Mouse (Mus musculus) MEL (cell line): Measurements from ENCODE around the gene Natd1.

Experiments
- CTCF ChIP-seq, 3 experiments: IDR thresholded peaks in 2 of 3; conservative IDR thresholded peaks in 1 of 3; 2 replicates each; pipeline ENCODE4 v1.5.1; 2011 to 2012; ENCODE audit warnings: low read length in 3 of 3, low read depth in 2 of 3, mild to moderate bottlenecking in 2 of 3, improper control_type of control experiment in 1 of 3, inconsistent platforms in 1 of 3, mixed read lengths in 1 of 3, moderate library complexity in 1 of 3; ENCODE audit not compliant: control insufficient read depth in 1 of 3, insufficient read depth in 1 of 3, poor library complexity in 1 of 3, severe bottlenecking in 1 of 3
- ETS1 ChIP-seq: IDR thresholded peaks from 2 replicates; pipeline ENCODE4 v1.6.1; 2012; ENCODE audit warnings: low read depth, mild to moderate bottlenecking, inconsistent platforms, low read length, improper control_type of control experiment, moderate library complexity
- GATA1 ChIP-seq: IDR thresholded peaks from 2 replicates; pipeline ENCODE4 v1.6.1; 2011; ENCODE audit warnings: low read depth, low read length, improper control_type of control experiment
- TAL1 ChIP-seq: IDR thresholded peaks from 2 replicates; pipeline ENCODE4 v1.6.1; 2012; ENCODE audit warnings: mild to moderate bottlenecking, inconsistent platforms, low read length, moderate library complexity, mixed read lengths

DNA sequence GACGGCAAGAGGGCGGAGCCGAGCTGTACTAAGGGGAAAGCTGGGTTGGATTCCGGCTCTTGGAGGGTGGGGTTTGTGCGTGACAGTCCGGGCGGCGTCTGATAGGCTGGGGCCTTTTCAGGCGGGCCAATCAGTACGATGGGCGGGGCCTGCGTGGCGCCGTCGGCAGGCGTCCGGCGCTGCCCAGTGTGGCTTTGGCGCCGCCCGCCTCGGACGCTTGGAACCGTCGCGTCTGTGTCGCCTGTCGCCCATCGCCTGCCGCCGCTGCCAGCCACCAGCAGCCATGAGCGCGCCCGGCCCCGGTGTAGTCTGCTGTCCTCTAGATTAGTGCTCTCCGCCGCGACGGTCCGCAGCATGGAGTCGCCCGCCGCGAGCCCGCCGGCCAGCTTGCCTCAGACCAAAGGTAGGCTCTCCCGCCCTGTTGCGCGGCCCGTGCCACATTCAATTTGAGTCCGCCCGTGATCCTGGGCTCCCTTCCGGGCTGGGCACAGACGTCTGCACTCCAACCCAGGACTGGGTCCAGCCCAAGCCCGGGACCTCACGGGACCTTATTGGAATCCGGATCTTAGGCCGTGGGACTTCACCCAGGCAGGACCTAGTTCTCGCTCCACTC is 17.4 kb upstream of the Natd1 start, which contains the start of gene Map2k3:
- TF ChIP-seq GATA1 (no peak), ETS1 (peak; percentile 22; the same call in 1 of the 2 replicates), TAL1 (no peak), CTCF (IDR thresholded peaks at IDR 0.05 in 2 of 3, conservative IDR thresholded peaks at IDR 0.05 in 1 of 3; ENCODE audit: control insufficient read depth in 1 of 3, insufficient read depth in 1 of 3, low read depth in 2 of 3, low read length in 3 of 3, poor library complexity in 1 of 3, severe bottlenecking in 1 of 3) (no peak)
